Mouse (Mus musculus): ENCODE measurements around the gene 2610528A11Rik. TPM values are rescaled to one million over a fixed set of nuclear protein-coding genes. Genes with fewer than 3 reads are reported as not detected.

The 2610528A11Rik gene
- polyA plus RNA-seq (2012; ENCODE audit: low replicate concordance): 0.25 TPM in 1 of 2 replicates, not detected in the other

DNA sequence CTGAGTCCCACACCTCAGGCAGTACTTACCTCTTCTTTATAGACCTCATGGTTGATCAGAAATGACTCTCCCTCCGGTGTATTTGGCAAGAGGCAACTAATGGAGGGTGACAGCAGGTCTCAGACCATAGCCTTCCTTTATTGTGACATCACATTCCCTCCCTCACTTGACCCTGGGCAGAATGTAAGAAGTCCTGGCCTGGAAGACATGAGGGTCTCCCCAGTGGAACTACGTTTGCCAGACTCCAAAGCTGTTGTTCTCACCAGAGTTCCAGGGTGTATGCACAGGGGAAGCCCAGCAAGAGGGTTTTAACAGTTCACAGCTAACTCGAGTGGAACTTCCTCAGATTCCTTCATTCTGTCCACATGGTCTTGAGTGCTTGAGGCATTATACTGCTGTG lies at the start of gene 2610528A11Rik:
Gene 2610528A11Rik (minus strand): TSS at position 101 of the 400 bp plus-strand sequence.

GRCm38 (mm10) chr14:37135127-37135593 lies 21.3 kb upstream of the 2610528A11Rik start, which contains the start of gene Ghitm:
Ghitm (minus strand) TSS chr14:37135272.

GRCm38 (mm10) chr14:37097956-37098530 lies 15.8 kb downstream of the 2610528A11Rik start, which contains the start of gene Cdhr1:
Cdhr1 (minus strand) TSS chr14:37098347.

DNA sequence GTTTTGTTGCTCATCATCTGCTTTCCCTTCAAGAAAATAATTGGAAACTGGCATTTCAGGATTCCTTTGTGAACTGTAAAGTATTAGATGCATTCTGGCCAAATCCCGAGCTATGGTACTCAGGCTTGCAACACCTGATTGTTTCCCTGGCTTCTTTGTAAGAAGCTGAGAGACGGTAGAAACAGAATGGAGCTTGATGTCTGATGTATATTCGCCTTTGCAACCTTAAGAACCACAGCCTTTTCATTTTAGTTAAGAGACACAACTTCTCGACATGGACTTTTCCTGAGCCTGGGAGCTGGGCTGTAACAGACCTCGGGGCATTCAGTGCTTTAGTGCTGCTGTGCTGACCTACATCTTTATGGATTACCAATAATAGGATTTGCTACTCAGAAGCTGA lies 46.2 kb downstream of the 2610528A11Rik start, which contains the start of gene Lrit2:
Gene Lrit2 (plus strand): TSS at position 301 of the 400 bp plus-strand sequence.

Other genes starting within 250 kb of the 2610528A11Rik start
- gene Ccser2, start 145.2 kb downstream of the 2610528A11Rik start, polyA plus RNA-seq (2012; ENCODE audit: low replicate concordance): 0.59 and 0.92 TPM in 2 replicates
- gene Rgr, start 65.1 kb downstream of the 2610528A11Rik start, polyA plus RNA-seq (2012; ENCODE audit: low replicate concordance): not detected in 2 replicates
- not detected in 2 replicates for gene Lrit1, start 59.2 kb downstream of the 2610528A11Rik start, polyA plus RNA-seq (2012; ENCODE audit: low replicate concordance)
- gene Lrit2, start 46.1 kb downstream of the 2610528A11Rik start, polyA plus RNA-seq (2012; ENCODE audit: low replicate concordance): not detected in 2 replicates
- 0.08 TPM in 1 of 2 replicates, not detected in the other for gene Cdhr1, start 15.7 kb downstream of the 2610528A11Rik start, polyA plus RNA-seq (2012; ENCODE audit: low replicate concordance)
- 24.5 and 24.6 TPM in 2 replicates for gene Ghitm, start 21.2 kb upstream of the 2610528A11Rik start, polyA plus RNA-seq (2012; ENCODE audit: low replicate concordance)